ENCODE assay signal across 8 mouse cellular contexts in the genomic region with DNA sequence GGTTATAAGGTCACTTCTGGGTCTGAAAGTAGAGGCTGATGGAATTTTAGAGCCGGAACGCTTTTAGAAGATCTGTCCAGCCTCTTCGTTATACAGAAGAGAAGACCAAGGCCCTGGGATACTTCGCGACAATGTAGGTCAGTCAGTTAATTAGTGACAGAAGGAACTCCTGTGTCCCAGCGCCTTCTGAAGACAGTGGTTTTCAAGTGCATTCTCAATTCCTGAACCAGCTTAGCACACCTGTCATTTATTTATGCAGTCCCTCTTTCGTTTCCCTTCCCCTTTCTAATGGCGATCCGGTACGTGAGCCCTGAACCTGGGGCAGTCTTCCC.
DNase-seq lines count a peak whose midpoint lies in the region; ATAC-seq and TF ChIP-seq lines count a peak whose summit lies in the region.

No protein-coding gene starts in this region.

- in situ Hi-C loops in CH12.LX (cut with MboI; ENCODE audit: low pct_ligation_motif_present, low pct_unique_long_range_greater_than_20kb, low sequenced_read_pairs) = no loop called here

- no peak for TF ChIP-seq CTCF in heart, adult 2 months (IDR thresholded peaks at IDR 0.05)
- 0 out of 4 replicates have a peak, but pooled peaks of 1 of the 2 experiments have one; percentile 10 for TF ChIP-seq CTCF in CH12.LX (conservative IDR thresholded peaks at IDR 0.05 in 1 of 2, IDR thresholded peaks at IDR 0.05 in 1 of 2; ENCODE audit: low read depth in 2 of 2, low read length in 2 of 2)

- peaks cover 3% of the 10 kb centered on the region for H3K4me1 ChIP-seq in heart, adult 2 months (ENCODE audit: control insufficient read depth, insufficient read depth, low read length)
- peaks cover 0 to 14% of the 10 kb centered on the region in 2 experiments; a peak in 2 of 4 replicates for H3K4me1 ChIP-seq in CH12.LX (ENCODE audit: control insufficient read depth in 1 of 2, insufficient read depth in 2 of 2)
- H3K4me1 ChIP-seq in forebrain, embryonic 15.5 days = peaks cover 13% of the 10 kb centered on the region
- H3K4me1 ChIP-seq in liver, embryonic 15.5 days (replicated peaks) = peaks cover 14% of the 10 kb centered on the region

- H3K9ac ChIP-seq in heart, adult 2 months (ENCODE audit: low read depth, low read length) = peak overlapping the region; percentile 98
- H3K9ac ChIP-seq in CH12.LX (ENCODE audit: insufficient read depth, low read depth) = peak overlapping the region; percentile 70
- peak overlapping the region; percentile 62 for H3K9ac ChIP-seq in forebrain, embryonic 15.5 days (replicated peaks)
- peak overlapping the region; percentile 74 for H3K9ac ChIP-seq in liver, embryonic 15.5 days

- dilution Hi-C loops in CH12.LX (cut with MboI; ENCODE audit: extremely low pct_ligation_motif_present, extremely low pct_unique_long_range_greater_than_20kb, low sequenced_read_pairs) = no loop called here

- no peaks in the 10 kb centered on the region for H3K9me3 ChIP-seq in CH12.LX (replicated peaks; ENCODE audit: low read length)
- no peaks in the 10 kb centered on the region for H3K9me3 ChIP-seq in forebrain, embryonic 15.5 days
- no peaks in the 10 kb centered on the region for H3K9me3 ChIP-seq in liver, embryonic 15.5 days (replicated peaks)

- H3K4me2 ChIP-seq in CH12.LX (ENCODE audit: insufficient read depth, low read depth, poor library complexity, severe bottlenecking) = peak overlapping the region; percentile 92
- peak overlapping the region; percentile 99 for H3K4me2 ChIP-seq in forebrain, embryonic 15.5 days (replicated peaks)
- peak overlapping the region; percentile 96 for H3K4me2 ChIP-seq in liver, embryonic 15.5 days

- no peak for TF ChIP-seq POLR2A in heart, adult 2 months (IDR thresholded peaks at IDR 0.05; ENCODE audit: insufficient read depth, low read depth, low read length)
- TF ChIP-seq POLR2A in CH12.LX (IDR thresholded peaks at IDR 0.05; ENCODE audit: low read depth, low read length) = no peak

- ATAC-seq in forebrain, embryonic 15.5 days (replicated peaks) = no peak
- ATAC-seq in liver, embryonic 15.5 days (ENCODE audit: insufficient read depth) = no peak
- no peak for ATAC-seq in cerebellum, adult (ENCODE audit: insufficient number of reproducible peaks, low FRiP score, low TSS enrichment)

- intact Hi-C loops in heart, adult 2 months (cut with DNase I) = loop anchor here (1.0 kb wide), 1 partner anchor 79 kb away; a partner anchor contains a TSS

- H3K27ac ChIP-seq in heart, adult 2 months = peak overlapping the region; percentile 80
- peak overlapping the region; percentile 78; the same call in 1 of the 2 replicates for H3K27ac ChIP-seq in CH12.LX (ENCODE audit: insufficient read depth, low read depth)
- 0 out of 2 replicates have a peak overlapping the region, but pooled peaks have one; percentile 75 for H3K27ac ChIP-seq in forebrain, embryonic 15.5 days (replicated peaks)
- H3K27ac ChIP-seq in liver, embryonic 15.5 days (replicated peaks) = peak overlapping the region; percentile 84

- peak overlapping the region; percentile 69 for H3K4me3 ChIP-seq in heart, adult 2 months
- peak overlapping the region; percentile 69 to 88 (median 74) for H3K4me3 ChIP-seq in CH12.LX (replicated peaks in 1 of 3; ENCODE audit: low read depth in 2 of 3, low read length in 2 of 3, poor library complexity in 1 of 3)
- H3K4me3 ChIP-seq in forebrain, embryonic 15.5 days = peak overlapping the region; percentile 76
- H3K4me3 ChIP-seq in liver, embryonic 15.5 days (replicated peaks) = peak overlapping the region; percentile 84

- no peak; the same call in none of the 2 replicates for TF ChIP-seq RAD21 in CH12.LX (IDR thresholded peaks at IDR 0.05; ENCODE audit: low read depth, low read length)

- no peak for TF ChIP-seq EP300 in heart, adult 2 months (IDR thresholded peaks at IDR 0.05; ENCODE audit: insufficient read depth, low read depth, low read length)
- peak; percentile 30; the same call in 1 of the 2 replicates for TF ChIP-seq EP300 in CH12.LX (IDR thresholded peaks at IDR 0.05; ENCODE audit: low read length)

- no peaks in the 10 kb centered on the region for H3K36me3 ChIP-seq in heart, adult 2 months (ENCODE audit: control insufficient read depth, insufficient read depth, low read length)
- no peaks in the 10 kb centered on the region for H3K36me3 ChIP-seq in CH12.LX (replicated peaks in 1 of 2; ENCODE audit: control insufficient read depth in 1 of 2, insufficient read depth in 1 of 2, low read length in 1 of 2)
- H3K36me3 ChIP-seq in forebrain, embryonic 15.5 days = no peaks in the 10 kb centered on the region
- H3K36me3 ChIP-seq in liver, embryonic 15.5 days (replicated peaks) = no peaks in the 10 kb centered on the region

- H3K79me2 ChIP-seq in heart, adult 2 months (replicated peaks; ENCODE audit: control insufficient read depth, insufficient read depth, low read length) = no peaks in the 10 kb centered on the region
- H3K79me2 ChIP-seq in CH12.LX (replicated peaks; ENCODE audit: control insufficient read depth, extremely low read depth, insufficient read depth, poor library complexity, severe bottlenecking) = peaks cover 7% of the 10 kb centered on the region; the same call in 1 of the 2 replicates

- WGBS in heart, adult 2 months = 18% methylated on average over 10 of the region's 10 CpGs
- WGBS in forebrain, embryonic 15.5 days = 25% methylated on average over 10 of the region's 10 CpGs
- 28% methylated on average over 10 of the region's 10 CpGs for WGBS in liver, embryonic 15.5 days (ENCODE audit: insufficient replicate concordance)

- DNase-seq in heart, adult 2 months = no peak
- no peak for DNase-seq in heart, adult 11 months
- peak; percentile 50 for DNase-seq in CH12.LX (ENCODE audit: extremely low read depth)
- DNase-seq in adrenal gland, postnatal 25 days = no peak
- DNase-seq in thymus, postnatal 25 days = no peak

- H3K27me3 ChIP-seq in heart, adult 2 months (ENCODE audit: control insufficient read depth, insufficient read depth, low read length) = no peaks in the 10 kb centered on the region
- H3K27me3 ChIP-seq in CH12.LX (replicated peaks) = no peaks in the 10 kb centered on the region
- no peaks in the 10 kb centered on the region for H3K27me3 ChIP-seq in forebrain, embryonic 15.5 days
- H3K27me3 ChIP-seq in liver, embryonic 15.5 days = peaks cover 10% of the 10 kb centered on the region

TF ChIP-seq in CH12.LX, 34 proteins besides CTCF, POLR2A, EP300 and RAD21:
- TF ChIP-seq ELF1 (IDR thresholded peaks at IDR 0.05; ENCODE audit: low read depth, low read length) (0 out of 2 replicates have a peak, but pooled peaks have one; percentile 18), MYC (IDR thresholded peaks at IDR 0.05; ENCODE audit: low read depth, low read length) (no peak; the same call in 1 of the 2 replicates), SIN3A (IDR thresholded peaks at IDR 0.05; ENCODE audit: low read length) (no peak; the same call in 1 of the 2 replicates), KAT2A (IDR thresholded peaks at IDR 0.05; ENCODE audit: insufficient replicate concordance, low read length) (0 out of 2 replicates have a peak, but pooled peaks have one; percentile 14), JUN (IDR thresholded peaks at IDR 0.05; ENCODE audit: insufficient read depth, low read depth, low read length) (no peak), IRF4 (IDR thresholded peaks at IDR 0.05; ENCODE audit: low read depth, low read length) (peak; percentile 45), ZKSCAN1 (IDR thresholded peaks at IDR 0.05; ENCODE audit: borderline replicate concordance, low read depth, low read length) (no peak), MAFK (IDR thresholded peaks at IDR 0.05; ENCODE audit: insufficient replicate concordance, low read length) (0 out of 2 replicates have a peak, but pooled peaks have one; percentile 42), BHLHE40 (IDR thresholded peaks at IDR 0.05; ENCODE audit: low read depth, low read length) (no peak), MAX (IDR thresholded peaks at IDR 0.05; ENCODE audit: low read length) (peak; percentile 36; the same call in 1 of the 2 replicates), NRF1 (IDR thresholded peaks at IDR 0.05; ENCODE audit: low read depth, low read length) (no peak), TBP (conservative IDR thresholded peaks at IDR 0.05; ENCODE audit: low read depth, low read length) (0 out of 2 replicates have a peak, but pooled peaks have one; percentile 29)
